Mouse (Mus musculus) myocyte (in vitro differentiated cells): ENCODE measurements at regions not wholly inside any gene's neighbourhood (a gene's known extent, or its start where the extent isn't known, plus 50 kb on each side); places are given as distances from the start of the nearest gene placed in this dataset.

Experiments
- H3K27me3 ChIP-seq: one replicate; pipeline ENCODE4 v1.6.1; 2011; ENCODE audit not compliant: control insufficient read depth, insufficient read depth, insufficient read length
- H3K36me3 ChIP-seq: one replicate; pipeline ENCODE4 v1.6.1; 2011; ENCODE audit not compliant: control insufficient read depth, insufficient read depth
- H3K4me2 ChIP-seq: one replicate; pipeline ENCODE4 v1.6.1; 2011; ENCODE audit warnings: low read depth, control low read depth
- H3K4me3 ChIP-seq: one replicate; pipeline ENCODE4 v1.5.1; 2011; ENCODE audit warnings: mild to moderate bottlenecking, control low read depth, moderate library complexity
- H3K79me2 ChIP-seq: one replicate; pipeline ENCODE4 v1.6.1; 2011; ENCODE audit not compliant: control insufficient read depth, insufficient read depth
- H3ac ChIP-seq: one replicate; pipeline ENCODE4 v1.6.1; 2011; ENCODE audit not compliant: control insufficient read depth, insufficient read length
- CEBPB ChIP-seq: IDR thresholded peaks from 2 replicates; pipeline ENCODE4 v1.6.1; 2011; ENCODE audit warnings: mild to moderate bottlenecking, moderate library complexity; ENCODE audit not compliant: poor library complexity, insufficient read depth, severe bottlenecking
- E2F4 ChIP-seq: IDR thresholded peaks from one replicate; pipeline ENCODE4 v1.6.1; 2011; ENCODE audit warnings: mild to moderate bottlenecking, control low read depth, moderate library complexity; ENCODE audit not compliant: insufficient read depth
- MAX ChIP-seq: IDR thresholded peaks from one replicate; pipeline ENCODE4 v1.6.1; 2011; ENCODE audit warnings: low read depth, mild to moderate bottlenecking, control low read depth
- MYOD1 ChIP-seq, 3 experiments: IDR thresholded peaks; one replicate each; pipeline ENCODE4 v1.6.1; 2011; ENCODE audit warnings: control low read depth in 2 of 3, low read depth in 2 of 3, mild to moderate bottlenecking in 2 of 3, moderate library complexity in 1 of 3; ENCODE audit not compliant: insufficient read length in 2 of 3, control insufficient read depth in 1 of 3
- MYOG ChIP-seq, 3 experiments: IDR thresholded peaks; one replicate each; pipeline ENCODE4 v1.6.1; 2011; ENCODE audit warnings: control low read depth in 2 of 3, low read depth in 2 of 3, mild to moderate bottlenecking in 2 of 3; ENCODE audit not compliant: insufficient read length in 2 of 3, control insufficient read depth in 1 of 3, insufficient read depth in 1 of 3
- POLR2A ChIP-seq: IDR thresholded peaks from one replicate; pipeline ENCODE4 v1.6.1; 2011; ENCODE audit warnings: low read depth, mild to moderate bottlenecking, control low read depth, moderate library complexity; ENCODE audit not compliant: insufficient read length
- POLR2AphosphoS2 ChIP-seq: IDR thresholded peaks from one replicate; pipeline ENCODE4 v1.6.1; 2011; ENCODE audit warnings: low read depth, control low read depth; ENCODE audit not compliant: insufficient read length
- REST ChIP-seq: IDR thresholded peaks from one replicate; pipeline ENCODE4 v1.6.1; 2011; ENCODE audit warnings: mild to moderate bottlenecking, control low read depth, moderate library complexity; ENCODE audit not compliant: insufficient read depth, insufficient read length
- SRF ChIP-seq: IDR thresholded peaks from one replicate; pipeline ENCODE4 v1.6.1; 2011; ENCODE audit warnings: low read depth; ENCODE audit not compliant: control insufficient read depth, insufficient read length
- TCF12 ChIP-seq: IDR thresholded peaks from one replicate; pipeline ENCODE4 v1.6.1; 2011; ENCODE audit warnings: mild to moderate bottlenecking, control low read depth; ENCODE audit not compliant: poor library complexity, insufficient read depth, severe bottlenecking
- TCF3 ChIP-seq: IDR thresholded peaks from one replicate; pipeline ENCODE4 v1.6.1; 2011; ENCODE audit warnings: low read depth, control low read depth; ENCODE audit not compliant: insufficient read length
- USF1 ChIP-seq: IDR thresholded peaks from one replicate; pipeline ENCODE4 v1.6.1; 2011; ENCODE audit warnings: low read depth, mild to moderate bottlenecking, control low read depth, moderate library complexity

- Histone ChIP-seq H3K4me2 (no peak overlapping the region), H3K27me3 (no peaks in the 10 kb centered on the region), H3K36me3 (no peaks in the 10 kb centered on the region), H3K79me2 (no peaks in the 10 kb centered on the region), H3ac (no peak overlapping the region), H3K4me3 (no peak overlapping the region)
- TF ChIP-seq MYOD1 (IDR thresholded peaks at IDR 0.05; ENCODE audit: control insufficient read depth in 1 of 3, insufficient read length in 2 of 3, low read depth in 2 of 3) (no peak), CEBPB (no peak), TCF3 (no peak), USF1 (no peak), TCF12 (no peak), POLR2A (no peak), MAX (no peak), E2F4 (no peak), MYOG (IDR thresholded peaks at IDR 0.05; ENCODE audit: control insufficient read depth in 1 of 3, insufficient read depth in 1 of 3, insufficient read length in 2 of 3, low read depth in 2 of 3) (no peak), POLR2AphosphoS2 (no peak), REST (no peak), SRF (no peak)
These were observed 402.9 kb upstream of the Kif18a start for GRCm38 (mm10) chr2:108877676-108878075.

GRCm38 (mm10) chr2:108904121-108904733 lies 376.3 kb upstream of the Kif18a start:
- H3K36me3 ChIP-seq, result no peaks in the 10 kb centered on the region
- no peak overlapping the region for H3K4me3 ChIP-seq
- no peak for TF ChIP-seq CEBPB
- TF ChIP-seq MAX, result no peak
- no peak for TF ChIP-seq MYOG (IDR thresholded peaks at IDR 0.05; ENCODE audit: control insufficient read depth in 1 of 3, insufficient read depth in 1 of 3, insufficient read length in 2 of 3, low read depth in 2 of 3)
- no peak for TF ChIP-seq REST
- TF ChIP-seq TCF3, result no peak
- no peak for TF ChIP-seq SRF
- TF ChIP-seq MYOD1 (IDR thresholded peaks at IDR 0.05; ENCODE audit: control insufficient read depth in 1 of 3, insufficient read length in 2 of 3, low read depth in 2 of 3), result no peak
- no peak for TF ChIP-seq POLR2AphosphoS2
- H3ac ChIP-seq, result no peak overlapping the region
- H3K4me2 ChIP-seq, result no peak overlapping the region
- no peaks in the 10 kb centered on the region for H3K79me2 ChIP-seq
- H3K27me3 ChIP-seq, result no peaks in the 10 kb centered on the region

GRCm38 (mm10) chr2:108913555-108913954 lies 367.0 kb upstream of the Kif18a start:
- Histone ChIP-seq H3K4me3 (no peak overlapping the region), H3K27me3 (no peaks in the 10 kb centered on the region), H3K36me3 (no peaks in the 10 kb centered on the region), H3ac (no peak overlapping the region), H3K4me2 (no peak overlapping the region), H3K79me2 (no peaks in the 10 kb centered on the region)
- no peak for TF ChIP-seq POLR2A
- no peak for TF ChIP-seq REST
- TF ChIP-seq USF1, result no peak
- no peak for TF ChIP-seq SRF
- no peak for TF ChIP-seq MYOG (IDR thresholded peaks at IDR 0.05; ENCODE audit: control insufficient read depth in 1 of 3, insufficient read depth in 1 of 3, insufficient read length in 2 of 3, low read depth in 2 of 3)
- TF ChIP-seq TCF12, result no peak
- TF ChIP-seq TCF3, result no peak
- no peak for TF ChIP-seq E2F4
- no peak for TF ChIP-seq POLR2AphosphoS2
- no peak for TF ChIP-seq MYOD1 (IDR thresholded peaks at IDR 0.05; ENCODE audit: control insufficient read depth in 1 of 3, insufficient read length in 2 of 3, low read depth in 2 of 3)
- TF ChIP-seq CEBPB, result no peak
- no peak for TF ChIP-seq MAX

DNA sequence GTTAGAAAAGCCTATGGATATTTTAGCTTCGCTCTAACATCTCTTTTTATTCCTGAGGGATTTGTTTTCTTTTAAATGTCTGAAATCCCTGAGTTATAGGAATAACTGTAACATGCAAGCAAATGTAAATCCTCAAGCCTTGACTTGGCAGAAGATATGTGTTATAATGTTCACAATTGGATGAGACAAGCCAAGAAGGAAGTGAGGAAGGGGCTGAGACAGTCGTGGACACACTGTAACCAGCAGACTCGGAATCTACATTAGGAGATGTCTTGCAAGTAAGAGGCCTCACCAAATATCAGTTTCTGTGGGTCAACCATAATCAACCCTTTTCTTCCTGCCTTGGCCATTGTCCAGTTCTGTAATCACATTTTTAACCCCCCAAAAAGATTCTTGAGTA lies 366.6 kb upstream of the Kif18a start:
- Histone ChIP-seq H3K4me3 (no peak overlapping the region), H3ac (no peak overlapping the region), H3K4me2 (no peak overlapping the region), H3K79me2 (no peaks in the 10 kb centered on the region), H3K27me3 (no peaks in the 10 kb centered on the region), H3K36me3 (no peaks in the 10 kb centered on the region)
- no peak for TF ChIP-seq SRF
- TF ChIP-seq MAX, result no peak
- no peak for TF ChIP-seq MYOG (IDR thresholded peaks at IDR 0.05; ENCODE audit: control insufficient read depth in 1 of 3, insufficient read depth in 1 of 3, insufficient read length in 2 of 3, low read depth in 2 of 3)
- TF ChIP-seq TCF12, result no peak
- no peak for TF ChIP-seq TCF3
- no peak for TF ChIP-seq CEBPB
- no peak for TF ChIP-seq POLR2A
- TF ChIP-seq POLR2AphosphoS2, result no peak
- TF ChIP-seq MYOD1 (IDR thresholded peaks at IDR 0.05; ENCODE audit: control insufficient read depth in 1 of 3, insufficient read length in 2 of 3, low read depth in 2 of 3), result no peak
- no peak for TF ChIP-seq USF1
- no peak for TF ChIP-seq REST
- no peak for TF ChIP-seq E2F4

DNA sequence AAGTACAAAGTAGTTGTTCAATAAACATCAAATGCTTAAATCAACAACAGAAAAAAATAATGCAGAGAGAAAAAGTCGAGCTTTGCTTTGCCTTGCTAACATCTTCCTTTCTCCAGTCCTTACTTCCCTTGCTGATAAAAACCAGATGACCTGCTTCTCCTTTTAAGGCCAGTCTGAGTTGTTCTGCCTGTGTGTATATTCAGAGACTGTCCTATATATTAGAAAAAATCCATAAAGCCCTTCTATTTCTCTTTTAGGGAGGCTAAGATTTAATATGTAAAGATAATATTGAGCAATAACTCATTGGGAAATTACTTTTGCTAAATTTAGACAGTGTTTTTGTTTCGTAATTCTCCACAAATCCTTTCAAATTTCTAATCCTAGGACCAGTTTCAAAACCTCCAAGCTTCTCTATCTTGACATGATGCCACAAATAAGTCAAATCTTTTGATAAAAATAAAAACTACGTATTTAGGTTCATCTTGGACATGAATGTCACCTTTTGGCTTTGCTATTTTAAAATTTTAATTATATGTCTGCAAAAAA lies 361.0 kb upstream of the Kif18a start:
- no peaks in the 10 kb centered on the region for H3K79me2 ChIP-seq
- no peak overlapping the region for H3K4me3 ChIP-seq
- no peak for TF ChIP-seq MYOD1 (IDR thresholded peaks at IDR 0.05; ENCODE audit: control insufficient read depth in 1 of 3, insufficient read length in 2 of 3, low read depth in 2 of 3)
- no peak for TF ChIP-seq POLR2AphosphoS2
- TF ChIP-seq REST, result no peak
- no peak for TF ChIP-seq SRF
- no peak for TF ChIP-seq MAX
- TF ChIP-seq MYOG (IDR thresholded peaks at IDR 0.05; ENCODE audit: control insufficient read depth in 1 of 3, insufficient read depth in 1 of 3, insufficient read length in 2 of 3, low read depth in 2 of 3), result no peak
- TF ChIP-seq TCF12, result no peak
- no peak for TF ChIP-seq TCF3
- TF ChIP-seq USF1, result no peak
- TF ChIP-seq CEBPB, result no peak
- no peak for TF ChIP-seq POLR2A
- TF ChIP-seq E2F4, result no peak
- H3K4me2 ChIP-seq, result no peak overlapping the region
- no peaks in the 10 kb centered on the region for H3K27me3 ChIP-seq
- H3ac ChIP-seq, result no peak overlapping the region
- H3K36me3 ChIP-seq, result no peaks in the 10 kb centered on the region
